ENCODE assay signal across 9 mouse cellular contexts in the genomic region with DNA sequence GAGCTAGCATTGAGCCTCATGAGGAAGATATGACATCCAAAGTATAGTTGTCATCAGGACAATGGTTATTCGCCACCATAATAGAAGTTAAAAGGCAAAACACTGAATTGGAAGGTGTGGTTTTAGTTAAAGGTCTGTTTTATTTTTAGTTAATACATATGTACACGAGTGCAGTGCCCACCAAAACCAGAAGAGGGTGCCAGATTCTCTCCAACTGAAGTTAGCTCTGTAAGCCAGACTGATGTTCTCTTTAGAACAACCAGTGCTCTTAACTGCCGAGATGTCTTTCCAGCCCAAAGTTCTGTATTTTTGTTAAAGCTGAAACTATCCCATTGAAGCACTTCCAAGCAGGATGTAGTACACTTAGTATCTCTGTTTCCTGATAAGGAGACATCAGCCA. TPM values are rescaled to one million over a fixed set of nuclear protein-coding genes. Genes with fewer than 3 reads are reported as not detected.
DNase-seq lines count a peak whose midpoint lies in the region; ATAC-seq and TF ChIP-seq lines count a peak whose summit lies in the region.
"Had no signal": no experiment of that assay in that cellular context is flagged by ENCODE, and none has a peak within 500 bp of the region (broad histone marks: within the 10 kb centered on the region; RNA-seq: fewer than 3 reads in every experiment).

No protein-coding gene starts in this region.

- peak; percentile 80 for TF ChIP-seq RAD21 in CH12.LX (IDR thresholded peaks at IDR 0.05; ENCODE audit: low read depth, low read length)

- no peak overlapping the region for H3K27ac ChIP-seq in intestine, embryonic 14.5 days (ENCODE audit: low read depth)
- H3K27ac ChIP-seq in intestine, embryonic 16.5 days (ENCODE audit: low read length), result no peak overlapping the region
- H3K27ac ChIP-seq in CH12.LX (ENCODE audit: insufficient read depth, low read depth), result no peak overlapping the region
- no peak overlapping the region for H3K27ac ChIP-seq in left cerebral cortex, adult 2 months

- WGBS in intestine, embryonic 14.5 days, result 7% methylated on average over 3 of the region's 3 CpGs
- WGBS in intestine, embryonic 16.5 days, result 10% methylated on average over 3 of the region's 3 CpGs

- no peak for ATAC-seq in intestine, embryonic 14.5 days (replicated peaks; ENCODE audit: low FRiP score, low TSS enrichment, low read depth)
- ATAC-seq in intestine, embryonic 16.5 days, result no peak
- peak; percentile 38; the same call in 1 of the 2 replicates for ATAC-seq in frontal cortex, adult (ENCODE audit: low TSS enrichment)
- ATAC-seq in monocyte, adult 5-6 weeks (replicated peaks; ENCODE audit: insufficient number of reproducible peaks, low FRiP score, low TSS enrichment, poor library complexity, severe bottlenecking), result 0 out of 2 replicates have a peak, but pooled peaks have one; percentile 45

- intact Hi-C loops in left cerebral cortex, adult 2 months (cut with DNase I), result no loop called here

- TF ChIP-seq EP300 in CH12.LX (IDR thresholded peaks at IDR 0.05; ENCODE audit: low read length), result no peak

- dilution Hi-C loops in CH12.LX (cut with MboI; ENCODE audit: extremely low pct_ligation_motif_present, extremely low pct_unique_long_range_greater_than_20kb, low sequenced_read_pairs), result no loop called here

- peaks cover 8% of the 10 kb centered on the region for H3K4me1 ChIP-seq in intestine, embryonic 14.5 days (replicated peaks; ENCODE audit: control insufficient read depth, insufficient read depth, low read length)
- H3K4me1 ChIP-seq in intestine, embryonic 16.5 days (ENCODE audit: control insufficient read depth, insufficient read depth, low read length), result peaks cover 6% of the 10 kb centered on the region
- peaks cover 5 to 22% of the 10 kb centered on the region in 2 experiments; a peak in 3 of 4 replicates for H3K4me1 ChIP-seq in CH12.LX (ENCODE audit: control insufficient read depth in 1 of 2, insufficient read depth in 2 of 2)

- TF ChIP-seq CTCF in CH12.LX (conservative IDR thresholded peaks at IDR 0.05 in 1 of 2, IDR thresholded peaks at IDR 0.05 in 1 of 2; ENCODE audit: low read depth in 2 of 2, low read length in 2 of 2), result peak; percentile 86 to 89
- TF ChIP-seq CTCF in left cerebral cortex, adult 2 months (IDR thresholded peaks at IDR 0.05), result peak; percentile 94

- in situ Hi-C loops in CH12.LX (cut with MboI; ENCODE audit: low pct_ligation_motif_present, low pct_unique_long_range_greater_than_20kb, low sequenced_read_pairs), result no loop called here

- H3K9ac ChIP-seq in intestine, embryonic 14.5 days (ENCODE audit: low read length), result no peak overlapping the region
- H3K9ac ChIP-seq in intestine, embryonic 16.5 days (ENCODE audit: low read depth, low read length), result no peak overlapping the region
- H3K9ac ChIP-seq in CH12.LX (ENCODE audit: insufficient read depth, low read depth), result no peak overlapping the region

- no peak for TF ChIP-seq POLR2A in CH12.LX (IDR thresholded peaks at IDR 0.05; ENCODE audit: low read depth, low read length)

- H3K27me3 ChIP-seq in intestine, embryonic 14.5 days (replicated peaks; ENCODE audit: control insufficient read depth, insufficient read depth, low read length), result no peaks in the 10 kb centered on the region
- no peaks in the 10 kb centered on the region for H3K27me3 ChIP-seq in intestine, embryonic 16.5 days (replicated peaks; ENCODE audit: control insufficient read depth, insufficient read depth, low read length)
- no peaks in the 10 kb centered on the region for H3K27me3 ChIP-seq in CH12.LX (replicated peaks)

- no peak overlapping the region for H3K4me2 ChIP-seq in intestine, embryonic 14.5 days (ENCODE audit: low read length)
- H3K4me2 ChIP-seq in intestine, embryonic 16.5 days (ENCODE audit: low read depth, low read length), result no peak overlapping the region
- no peak overlapping the region for H3K4me2 ChIP-seq in CH12.LX (ENCODE audit: insufficient read depth, low read depth, poor library complexity, severe bottlenecking)

- H3K36me3 ChIP-seq in intestine, embryonic 14.5 days (ENCODE audit: control insufficient read depth, insufficient read depth, low read length), result no peaks in the 10 kb centered on the region
- no peaks in the 10 kb centered on the region for H3K36me3 ChIP-seq in intestine, embryonic 16.5 days (ENCODE audit: control insufficient read depth, insufficient read depth, low read length)
- peaks cover 14 to 38% of the 10 kb centered on the region in 2 experiments for H3K36me3 ChIP-seq in CH12.LX (replicated peaks in 1 of 2; ENCODE audit: control insufficient read depth in 1 of 2, insufficient read depth in 1 of 2, low read length in 1 of 2)

- H3K9me3 ChIP-seq in intestine, embryonic 14.5 days (ENCODE audit: control insufficient read depth, low read length), result no peaks in the 10 kb centered on the region
- H3K9me3 ChIP-seq in intestine, embryonic 16.5 days (ENCODE audit: control insufficient read depth, low read length), result no peaks in the 10 kb centered on the region
- peaks cover 3% of the 10 kb centered on the region for H3K9me3 ChIP-seq in CH12.LX (replicated peaks; ENCODE audit: low read length)

- DNase-seq in intestine, embryonic 14.5 days (ENCODE audit: low spot score), result peak; percentile 87
- DNase-seq in CH12.LX (ENCODE audit: extremely low read depth), result peak; percentile 71
- peak; percentile 65 for DNase-seq in adrenal gland, adult 2 months
- DNase-seq in left cerebral cortex, adult 2 months (ENCODE audit: extremely low spot score in 1 of 2, low spot score in 2 of 2), result peak; percentile 65 to 73
- DNase-seq in thymus, postnatal 14 days, result peak; percentile 79

- H3K79me2 ChIP-seq in CH12.LX (replicated peaks; ENCODE audit: control insufficient read depth, extremely low read depth, insufficient read depth, poor library complexity, severe bottlenecking), result 0 out of 2 replicates have a peak, but pooled peaks cover 5% of the 10 kb centered on the region

- no peak overlapping the region for H3K4me3 ChIP-seq in intestine, embryonic 14.5 days (ENCODE audit: low read depth, low read length)
- H3K4me3 ChIP-seq in intestine, embryonic 16.5 days (ENCODE audit: low read length), result no peak overlapping the region
- H3K4me3 ChIP-seq in CH12.LX (replicated peaks in 1 of 3; ENCODE audit: low read depth in 2 of 3, low read length in 2 of 3, poor library complexity in 1 of 3), result no peak overlapping the region
- H3K4me3 ChIP-seq in left cerebral cortex, adult 2 months, result no peak overlapping the region

TF ChIP-seq in CH12.LX, 34 proteins besides CTCF, POLR2A, EP300 and RAD21 (continues in another document):
- TF ChIP-seq KAT2A (IDR thresholded peaks at IDR 0.05; ENCODE audit: insufficient replicate concordance, low read length), result no peak
- TF ChIP-seq SMC3 (IDR thresholded peaks at IDR 0.05; ENCODE audit: low read depth, low read length), result peak; percentile 75

RNA-seq across cellular contexts. Expression of a gene that starts 4.2 kb away (rescaled TPM):
- polyA plus RNA-seq in intestine, embryonic 14.5 days (2014; fragmentation: Nextera tagmentation; extraction: Ambion mirVana), result 134 and 139 TPM in 2 replicates
- polyA plus RNA-seq in intestine, embryonic 16.5 days (2015; fragmentation: Nextera tagmentation; extraction: Ambion mirVana), result 178 and 185 TPM in 2 replicates
- total RNA-seq in CH12.LX (2012; rRNA removed) (232 and 233 TPM in 2 replicates), CH12.LX (2014; rRNA removed) (185 and 195 TPM in 2 replicates)
- polyA plus RNA-seq in CH12.LX (2012; ENCODE audit: insufficient read length, low read depth), result 273 and 321 TPM in 2 replicates
- 10 to 100 TPM; 52.5 to 60.6 TPM for total RNA-seq in adrenal gland, adult 2 months (2021)
- 148 and 158 TPM in 2 replicates for polyA plus RNA-seq in adrenal gland, adult 2 months (2012; rRNA removed)
- 10 to 100 TPM; 66.9 to 67.4 TPM for total RNA-seq in left cerebral cortex, adult 2 months (2021)
- total RNA-seq in monocyte, adult 5-6 weeks (2017), result 36.4 to 55.8 TPM (median 38.5 TPM) in 3 replicates

RNA-seq across cellular contexts. Expression of a gene that starts 10.8 kb away (rescaled TPM):
- 1.8 and 2.3 TPM in 2 replicates for polyA plus RNA-seq in intestine, embryonic 14.5 days (2014; fragmentation: Nextera tagmentation; extraction: Ambion mirVana)
- 0.78 and 0.93 TPM in 2 replicates for polyA plus RNA-seq in intestine, embryonic 16.5 days (2015; fragmentation: Nextera tagmentation; extraction: Ambion mirVana)
- 0.13 and 0.17 TPM in 2 replicates for total RNA-seq in CH12.LX (2012; rRNA removed)
- not detected in 2 replicates for total RNA-seq in CH12.LX (2014; rRNA removed)
- polyA plus RNA-seq in CH12.LX (2012; ENCODE audit: insufficient read length, low read depth), result not detected in 2 replicates
- under 1 TPM; 0.41 to 0.75 TPM for total RNA-seq in adrenal gland, adult 2 months (2021)
- polyA plus RNA-seq in adrenal gland, adult 2 months (2012; rRNA removed), result 0.44 and 0.64 TPM in 2 replicates
- under 1 TPM in 1 of 2 experiments, not detected in 1; 0.30 TPM for total RNA-seq in left cerebral cortex, adult 2 months (2021)
- 3.2 TPM in 1 of 3 replicates, not detected in the others for total RNA-seq in monocyte, adult 5-6 weeks (2017)

RNA-seq across cellular contexts. Expression of a gene that starts 11.2 kb away (rescaled TPM):
- 4,654 and 4,671 TPM in 2 replicates for polyA plus RNA-seq in intestine, embryonic 14.5 days (2014; fragmentation: Nextera tagmentation; extraction: Ambion mirVana)
- polyA plus RNA-seq in intestine, embryonic 16.5 days (2015; fragmentation: Nextera tagmentation; extraction: Ambion mirVana), result 7,117 and 7,555 TPM in 2 replicates
- 142 and 164 TPM in 2 replicates for total RNA-seq in CH12.LX (2012; rRNA removed)
- total RNA-seq in CH12.LX (2014; rRNA removed), result 790 and 1,027 TPM in 2 replicates
- 31.2 and 60.3 TPM in 2 replicates for polyA plus RNA-seq in CH12.LX (2012; ENCODE audit: insufficient read length, low read depth)
- 1,000 to 10,000 TPM; 1,338 to 1,480 TPM for total RNA-seq in adrenal gland, adult 2 months (2021)
- 7,024 and 7,397 TPM in 2 replicates for polyA plus RNA-seq in adrenal gland, adult 2 months (2012; rRNA removed)
- total RNA-seq in left cerebral cortex, adult 2 months (2021), result 100 to 1,000 TPM; 200 to 208 TPM
- total RNA-seq in monocyte, adult 5-6 weeks (2017), result 1,006 to 1,190 TPM (median 1,165 TPM) in 3 replicates

RNA-seq across cellular contexts. Expression of a gene that starts 15.7 kb away (rescaled TPM):
- not detected in 2 replicates for polyA plus RNA-seq in intestine, embryonic 14.5 days (2014; fragmentation: Nextera tagmentation; extraction: Ambion mirVana)
- not detected in 2 replicates for polyA plus RNA-seq in intestine, embryonic 16.5 days (2015; fragmentation: Nextera tagmentation; extraction: Ambion mirVana)
- total RNA-seq in CH12.LX (2012; rRNA removed) (5.0 and 5.7 TPM in 2 replicates), CH12.LX (2014; rRNA removed) (0.85 and 1.3 TPM in 2 replicates)
- polyA plus RNA-seq in CH12.LX (2012; ENCODE audit: insufficient read length, low read depth), result 2.2 TPM in 1 of 2 replicates, not detected in the other
- 10 to 100 TPM in 1 of 2 experiments, 1 to 10 TPM in 1; 2.2 to 33.5 TPM for total RNA-seq in adrenal gland, adult 2 months (2021)
- polyA plus RNA-seq in adrenal gland, adult 2 months (2012; rRNA removed), result 0.45 TPM in 1 of 2 replicates, not detected in the other
- total RNA-seq in left cerebral cortex, adult 2 months (2021), result 1 to 10 TPM; 1.5 to 2.0 TPM
- not detected in 3 replicates for total RNA-seq in monocyte, adult 5-6 weeks (2017)
- polyA plus RNA-seq: liver, embryonic 16.5 days had no signal

RNA-seq across cellular contexts. Expression of a gene that starts 17.7 kb away (rescaled TPM):
- polyA plus RNA-seq in intestine, embryonic 14.5 days (2014; fragmentation: Nextera tagmentation; extraction: Ambion mirVana), result 2.9 and 3.5 TPM in 2 replicates
- polyA plus RNA-seq in intestine, embryonic 16.5 days (2015; fragmentation: Nextera tagmentation; extraction: Ambion mirVana), result 1.9 and 2.2 TPM in 2 replicates
- total RNA-seq in CH12.LX (2012; rRNA removed) (5.9 and 6.4 TPM in 2 replicates), CH12.LX (2014; rRNA removed) (7.1 and 7.2 TPM in 2 replicates)
- 15.3 and 18.0 TPM in 2 replicates for polyA plus RNA-seq in CH12.LX (2012; ENCODE audit: insufficient read length, low read depth)
- 10 to 100 TPM; 55.4 to 71.1 TPM for total RNA-seq in adrenal gland, adult 2 months (2021)
- polyA plus RNA-seq in adrenal gland, adult 2 months (2012; rRNA removed), result 17.6 and 21.4 TPM in 2 replicates
- total RNA-seq in left cerebral cortex, adult 2 months (2021), result 1 to 10 TPM; 3.7 to 4.8 TPM
- total RNA-seq in monocyte, adult 5-6 weeks (2017), result 7.0 to 8.3 TPM (median 7.5 TPM) in 3 replicates

Comparison
In these comparisons a context has a peak if more than half of its experiments do, and no peak if none do; other contexts are left out.
1. ATAC-seq: peak in frontal cortex, adult (single experiment) and monocyte, adult 5-6 weeks (single experiment); none in intestine, embryonic 14.5 days (single experiment) and intestine, embryonic 16.5 days (single experiment).
2. Peak in every context shown above with its lines, with median percentiles within 50 percentile points of each other: DNase-seq.